Mouse (Mus musculus): ENCODE results near the gene Mettl7a3.
"Not testable (repeated sequence)": the region's sequence is repeated elsewhere in the genome, so short reads cannot be mapped to it uniquely, and the experiment has no call there.

DNA sequence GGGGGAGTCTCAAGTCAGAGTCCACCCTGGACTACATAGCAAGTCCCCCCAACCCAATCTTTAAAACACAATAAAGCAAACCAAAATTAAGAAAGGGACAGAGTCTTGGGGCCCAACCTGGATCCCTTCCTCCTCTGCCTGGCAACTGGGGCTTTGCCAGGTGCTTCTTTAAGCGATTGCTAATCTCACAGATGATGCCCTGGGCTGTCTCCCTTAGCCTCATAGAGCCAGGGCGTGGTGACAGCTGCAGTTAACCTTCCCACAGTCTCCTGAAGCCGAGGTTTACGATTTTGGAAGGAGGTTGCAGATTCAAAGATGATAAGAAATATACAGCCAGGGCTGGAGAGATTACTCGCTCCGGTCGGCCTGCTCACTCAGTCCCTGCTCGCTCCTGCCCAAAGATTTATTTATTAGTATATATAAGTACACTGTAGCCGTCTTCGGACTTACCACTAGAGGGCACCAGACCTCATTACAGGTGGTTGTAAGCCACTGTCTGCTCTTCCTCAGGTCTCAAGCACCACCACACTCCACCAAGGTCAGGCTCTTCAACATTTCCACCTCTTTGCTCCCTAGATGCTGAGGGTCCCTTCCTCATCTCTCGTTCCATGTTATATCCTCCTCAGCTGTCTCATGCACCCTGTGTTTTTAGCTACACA is 27.2 kb upstream of the Mettl7a3 start:
- peak; percentile 73 for TF ChIP-seq CTCF (IDR thresholded peaks at IDR 0.05; ENCODE audit: low read depth)
- not testable (repeated sequence) for TF ChIP-seq EP300 (optimal IDR thresholded peaks at IDR 0.05)
